Mouse (Mus musculus) heart, adult 11 months (tissue): ENCODE measurements around the gene Lce1d.

Experiments
- DNase-seq: peaks from one replicate; pipeline ENCODE4 v3.0.0; 2022

Gene Lce1d

DNA sequence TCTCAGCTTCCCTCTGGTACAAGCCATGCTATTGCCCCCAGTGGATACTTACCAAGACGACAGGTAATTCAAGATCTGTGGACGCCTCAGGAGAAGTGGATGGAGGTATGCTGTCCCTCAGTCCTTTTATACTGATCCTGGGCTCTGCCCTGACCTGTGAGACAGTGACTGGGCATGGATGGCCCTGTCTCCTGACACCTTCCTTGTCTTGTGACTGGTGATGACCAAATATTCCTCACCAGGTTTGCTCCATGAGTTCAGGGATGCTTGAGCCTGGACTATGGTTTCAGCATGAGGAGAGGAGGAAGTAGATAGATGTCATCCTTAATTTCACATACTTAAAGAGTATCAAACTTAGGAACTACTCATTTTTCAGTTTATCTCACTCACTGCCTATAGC is at the start of gene Lce1d:
Gene Lce1d (minus strand): TSS at position 101 of the 400 bp plus-strand sequence.
- no peak for DNase-seq

DNA sequence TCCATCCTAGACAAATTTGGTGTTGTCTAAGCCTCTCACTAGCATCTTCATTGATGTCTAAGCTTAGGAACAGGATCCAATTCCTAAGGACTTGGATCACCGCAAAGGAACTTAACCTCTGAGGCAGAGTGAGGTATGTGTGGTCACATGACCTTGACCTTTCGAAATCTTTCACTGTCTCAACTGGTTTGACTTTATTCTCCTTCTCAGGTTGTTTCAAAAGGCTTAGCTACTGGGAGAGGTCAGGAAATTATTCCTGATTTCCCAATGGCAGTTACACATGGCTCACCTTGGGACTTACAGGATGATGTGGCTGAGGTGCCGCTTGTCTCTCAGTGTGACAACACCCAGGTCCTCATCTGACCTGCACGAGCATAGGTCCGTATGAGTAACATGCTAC is 35.6 kb upstream of the Lce1d start:
- DNase-seq, result no peak

DNA sequence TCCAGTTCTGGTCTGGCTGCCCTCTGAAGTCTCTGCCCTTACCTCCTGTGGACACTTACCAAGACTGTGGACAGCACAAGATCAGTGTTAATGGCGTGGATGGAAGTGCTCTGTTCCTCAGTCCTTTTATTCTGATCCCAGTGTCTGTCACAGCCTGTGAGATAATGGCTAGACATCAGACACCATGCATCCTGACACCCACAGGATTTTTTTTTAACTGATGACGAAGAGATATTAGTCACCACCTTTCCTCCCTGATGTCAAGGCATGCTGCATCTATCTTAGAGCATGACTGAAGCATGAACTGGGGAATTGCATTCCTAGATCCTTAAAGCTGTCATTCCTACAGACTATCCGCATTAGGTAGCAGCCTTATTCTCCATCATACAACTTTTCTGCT is 33.2 kb upstream of the Lce1d start, which contains the start of gene Lce1f:
Gene Lce1f (minus strand): TSS at position 101 of the 400 bp plus-strand sequence.
- no peak for DNase-seq

DNA sequence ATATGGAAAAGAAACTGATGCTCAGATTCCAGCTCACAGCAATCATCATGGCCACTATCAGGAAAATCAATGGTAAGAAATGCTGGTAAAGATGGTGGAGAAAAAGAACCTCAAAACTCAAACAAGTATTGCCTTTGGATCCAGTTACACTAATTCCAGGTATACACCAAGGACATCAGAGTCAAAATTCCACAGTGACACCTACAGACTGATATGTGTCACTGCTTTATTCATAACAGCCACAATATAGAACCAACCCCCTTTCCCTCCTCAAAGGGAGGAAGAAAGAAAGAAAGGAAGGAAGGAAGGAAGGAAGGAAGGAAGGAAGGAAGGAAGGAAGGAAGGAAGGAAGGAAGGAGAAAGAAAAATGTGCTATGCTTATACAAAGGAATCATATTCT is 28.1 kb upstream of the Lce1d start:
- DNase-seq, result no peak

DNA sequence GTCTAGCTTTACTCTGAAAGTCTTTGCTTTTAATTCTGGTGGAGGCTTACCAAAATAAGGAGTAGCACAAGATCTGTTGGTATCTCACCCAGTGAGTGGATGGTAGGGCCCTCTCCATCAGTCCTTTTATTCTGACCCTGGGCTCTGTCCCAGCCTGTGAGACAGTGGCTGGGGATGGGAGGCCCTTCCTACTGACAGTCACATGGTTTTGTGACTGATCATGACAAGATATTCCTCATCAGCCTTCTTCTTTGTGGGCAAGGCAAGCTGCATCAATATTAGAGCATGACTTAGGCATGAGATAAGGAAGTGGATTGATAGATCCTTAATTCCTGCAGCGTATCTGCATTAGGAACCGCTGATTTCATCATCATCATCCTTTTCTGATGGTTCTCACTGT is 22.0 kb upstream of the Lce1d start, which contains the start of gene Lce1e:
Gene Lce1e (minus strand): TSS at position 101 of the 400 bp plus-strand sequence.
- no peak for DNase-seq

DNA sequence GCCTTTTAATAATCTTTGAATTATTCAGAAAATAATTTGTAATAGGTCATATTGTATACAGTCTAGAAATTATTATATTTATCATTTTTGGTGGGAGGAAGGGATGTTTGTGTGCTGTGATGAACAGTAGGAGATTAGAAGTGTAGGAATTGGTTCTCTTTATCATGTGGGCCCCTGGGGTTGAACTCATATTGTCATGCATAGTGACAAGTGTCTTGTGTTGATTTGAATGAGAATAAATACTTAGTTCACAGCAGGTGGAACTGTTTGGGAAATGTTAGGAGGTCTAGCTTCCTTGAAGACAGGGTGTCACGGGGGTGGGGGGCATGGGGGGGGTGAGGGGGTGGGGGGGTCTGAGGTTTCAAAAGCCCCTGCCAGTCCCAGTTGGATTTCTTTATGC is 7.6 kb upstream of the Lce1d start:
- DNase-seq, result no peak

DNA sequence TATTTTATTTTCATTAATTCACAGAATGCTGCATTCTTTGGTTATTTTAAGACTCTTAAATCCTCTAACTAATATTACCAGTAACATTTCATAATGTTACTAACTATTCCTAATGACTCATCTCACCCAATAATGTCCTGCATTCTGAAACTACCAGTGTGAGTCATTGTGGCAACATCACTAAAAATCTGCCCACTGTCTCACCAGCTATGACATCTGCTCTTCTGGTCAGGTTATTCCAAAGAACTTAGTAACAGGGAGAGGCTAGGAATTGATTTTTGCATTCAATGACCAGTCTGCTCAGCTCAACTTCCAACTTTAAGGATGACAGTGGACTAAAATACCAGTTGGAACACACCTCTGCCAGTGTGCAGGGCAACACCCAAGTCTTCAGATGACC is 4.7 kb upstream of the Lce1d start:
- no peak for DNase-seq

DNA sequence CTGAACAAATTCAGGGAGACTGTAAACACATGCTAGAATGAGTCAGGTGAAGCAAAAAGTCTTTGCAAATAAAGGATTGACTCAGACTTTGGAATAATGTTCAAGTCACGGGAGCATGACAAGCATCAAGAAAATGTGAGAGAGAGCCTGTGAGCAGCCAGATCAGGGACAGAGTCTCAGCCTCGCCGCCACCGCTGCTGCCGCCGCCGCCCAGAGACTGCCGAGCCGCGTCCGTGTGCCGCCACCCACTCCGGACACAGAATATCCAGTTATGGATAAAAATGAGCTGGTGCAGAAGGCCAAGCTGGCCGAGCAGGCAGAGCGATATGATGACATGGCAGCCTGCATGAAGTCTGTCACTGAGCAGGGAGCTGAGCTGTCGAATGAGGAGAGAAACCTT is 2.1 kb upstream of the Lce1d start:
- DNase-seq, result peak; percentile 90

DNA sequence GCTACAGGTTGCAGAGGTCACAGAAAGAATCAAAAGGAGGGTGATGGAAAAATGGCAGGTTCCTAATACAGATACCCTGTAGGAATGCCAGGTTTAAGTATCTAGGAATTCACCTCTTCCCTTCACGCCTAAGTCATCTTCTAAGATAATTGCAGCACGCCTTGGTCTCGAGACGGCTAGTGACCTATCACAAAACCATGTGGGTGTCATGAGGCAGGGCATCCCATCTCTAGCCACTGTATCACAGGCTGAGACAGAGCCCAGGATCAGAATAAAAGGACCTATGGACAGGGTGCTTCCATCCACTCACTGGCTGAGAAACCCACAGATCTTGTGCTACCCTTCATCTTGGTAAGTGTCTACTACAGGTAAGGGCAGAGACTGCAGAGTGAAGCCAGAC is 8.1 kb downstream of the Lce1d start, which contains the start of gene Lce1c:
Gene Lce1c (plus strand): TSS at position 301 of the 400 bp plus-strand sequence.
- no peak for DNase-seq

DNA sequence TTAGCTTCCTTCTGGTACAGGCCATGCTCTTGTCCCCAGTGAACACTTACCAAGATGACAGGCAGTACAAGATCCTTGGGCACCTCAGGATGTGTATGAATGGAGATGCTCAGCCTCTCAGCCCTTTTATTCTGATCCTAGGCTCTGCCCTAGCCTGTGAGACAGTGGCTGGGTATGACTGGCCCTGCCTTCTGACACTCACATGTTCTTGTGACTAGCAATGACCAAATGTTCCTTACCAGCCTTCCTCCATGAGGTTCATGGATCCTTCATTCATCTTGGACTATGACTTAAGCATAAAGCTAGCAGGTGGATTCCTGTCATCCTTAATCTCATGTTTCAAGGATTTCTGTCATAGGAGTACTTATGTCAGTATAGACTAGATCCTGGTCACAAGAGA is 16.8 kb downstream of the Lce1d start, which contains the start of gene Lce1a2:
Gene Lce1a2 (minus strand): TSS at position 101 of the 400 bp plus-strand sequence.
- DNase-seq, result no peak

DNA sequence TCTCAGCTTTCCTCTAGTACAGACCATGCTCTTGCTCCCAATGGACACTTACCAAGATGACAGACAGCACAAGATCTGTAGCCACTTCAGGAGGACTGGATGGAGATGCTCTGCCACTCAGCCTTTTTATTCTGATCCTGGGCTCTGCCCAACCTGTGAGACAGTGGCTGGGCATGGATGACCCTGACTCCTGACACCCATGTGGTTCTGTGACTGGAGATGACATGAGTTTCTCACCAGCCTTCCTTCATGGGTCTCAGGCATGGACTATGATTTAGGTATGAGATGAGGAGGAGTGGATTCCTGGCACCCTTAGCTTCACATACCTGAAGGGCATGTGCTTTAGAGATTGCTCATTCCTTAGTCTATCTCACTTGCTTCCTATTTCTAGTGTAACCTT is 30.2 kb downstream of the Lce1d start, which contains the start of gene Lce1b:
Gene Lce1b (minus strand): TSS at position 101 of the 400 bp plus-strand sequence.
- DNase-seq, result no peak

DNA sequence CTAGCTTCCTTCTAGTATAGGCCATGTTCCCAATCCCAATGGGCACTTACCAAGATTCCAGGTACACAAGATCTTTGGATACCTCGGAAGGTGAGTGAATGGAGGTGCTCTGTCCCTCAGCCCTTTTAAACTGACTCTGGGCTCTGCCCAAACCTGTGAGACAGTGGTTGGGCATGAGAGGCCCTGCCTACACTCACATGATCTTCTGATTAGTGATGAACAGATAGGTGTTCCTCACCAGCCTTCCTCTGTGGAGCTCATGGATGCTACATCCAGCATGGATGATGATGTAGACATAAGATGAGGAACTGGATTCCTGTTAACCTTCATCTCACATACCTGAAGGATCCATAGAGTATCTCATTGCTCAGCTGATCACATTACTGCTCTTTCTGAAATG is 38.8 kb downstream of the Lce1d start, which contains the start of gene Lce1a1:
Gene Lce1a1 (minus strand): TSS at position 101 of the 400 bp plus-strand sequence.
- DNase-seq, result no peak

DNA sequence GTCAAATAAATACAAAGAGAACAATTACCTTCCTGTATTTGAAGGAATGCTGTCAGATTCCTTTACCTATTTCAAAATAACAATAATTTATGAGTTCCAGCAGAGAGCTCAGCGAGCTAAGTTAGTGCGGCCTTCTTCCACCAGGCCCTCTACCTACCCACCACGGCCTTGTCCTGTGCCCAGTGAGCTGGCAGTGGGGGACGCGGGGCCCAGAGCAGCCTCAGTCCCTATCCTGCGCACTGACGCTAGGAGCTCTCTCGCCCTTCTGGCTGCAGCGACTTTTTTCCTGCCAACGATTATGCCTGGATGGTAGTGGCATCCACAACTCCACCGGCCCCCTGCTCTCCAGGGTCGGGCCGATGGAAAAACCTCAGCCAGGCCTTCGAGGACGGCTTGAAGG is 47.2 kb downstream of the Lce1d start:
- no peak for DNase-seq

DNA sequence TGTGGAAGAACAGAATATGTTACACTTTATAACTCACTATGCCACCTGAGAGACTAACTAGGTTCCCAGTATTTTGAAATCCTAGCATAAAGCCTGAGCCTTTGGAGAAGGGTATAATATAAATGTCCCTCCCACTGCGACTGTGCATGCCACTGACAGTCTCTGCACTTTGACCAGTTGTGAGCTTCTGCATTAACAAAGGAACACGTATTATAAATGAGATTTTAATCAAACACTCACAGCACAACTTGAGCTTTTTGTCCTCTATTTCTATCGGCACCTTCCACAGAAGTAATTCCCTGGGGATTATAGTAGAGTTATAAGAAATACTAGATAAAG is 48.4 kb downstream of the Lce1d start:
- DNase-seq, result no peak

DNA sequence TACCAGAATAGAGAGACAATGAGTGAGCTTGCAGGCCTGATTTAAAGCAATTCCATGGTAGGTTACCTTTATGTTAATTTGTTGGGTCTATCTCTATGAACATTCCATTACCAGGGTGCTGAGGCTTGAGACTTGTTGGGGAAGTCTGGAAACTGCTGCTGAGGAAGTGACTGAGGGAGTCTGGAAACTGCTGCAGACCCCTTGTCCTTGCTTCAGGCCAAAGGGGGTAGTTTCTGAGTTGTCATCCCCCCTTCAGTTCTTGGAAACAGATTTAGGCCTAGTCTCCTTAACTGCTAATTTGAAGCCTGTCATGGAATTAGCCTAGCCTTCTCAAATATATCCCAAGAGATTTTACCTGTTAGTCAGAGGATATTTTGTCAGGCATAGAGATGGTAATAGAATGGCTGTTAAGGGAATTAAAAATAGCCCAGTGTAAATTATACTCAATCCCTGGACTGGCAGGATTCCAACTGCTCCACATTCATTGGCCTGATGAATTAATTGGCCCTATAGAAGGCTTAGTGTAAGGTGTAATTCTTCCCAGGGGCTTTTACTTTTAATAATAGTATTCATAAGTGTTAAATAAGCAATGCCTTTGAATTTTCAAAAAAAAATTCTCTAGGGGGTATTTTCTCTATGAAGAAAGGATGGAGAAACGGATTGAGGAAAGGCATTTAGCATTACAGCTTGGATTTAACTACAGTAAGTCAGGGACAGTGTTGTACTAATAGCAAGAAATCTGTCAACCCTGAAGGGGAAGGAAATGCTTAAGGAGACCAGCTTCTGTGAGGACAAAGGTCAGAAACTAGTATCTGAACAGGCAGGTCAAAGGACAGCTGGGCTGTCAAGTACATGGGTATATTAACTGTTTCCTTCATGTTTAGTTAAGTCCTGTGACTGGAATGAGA is 49.0 kb downstream of the Lce1d start:
- DNase-seq, result no peak
